ENCODE assay signal across 12 mouse cellular contexts in the genomic region with DNA sequence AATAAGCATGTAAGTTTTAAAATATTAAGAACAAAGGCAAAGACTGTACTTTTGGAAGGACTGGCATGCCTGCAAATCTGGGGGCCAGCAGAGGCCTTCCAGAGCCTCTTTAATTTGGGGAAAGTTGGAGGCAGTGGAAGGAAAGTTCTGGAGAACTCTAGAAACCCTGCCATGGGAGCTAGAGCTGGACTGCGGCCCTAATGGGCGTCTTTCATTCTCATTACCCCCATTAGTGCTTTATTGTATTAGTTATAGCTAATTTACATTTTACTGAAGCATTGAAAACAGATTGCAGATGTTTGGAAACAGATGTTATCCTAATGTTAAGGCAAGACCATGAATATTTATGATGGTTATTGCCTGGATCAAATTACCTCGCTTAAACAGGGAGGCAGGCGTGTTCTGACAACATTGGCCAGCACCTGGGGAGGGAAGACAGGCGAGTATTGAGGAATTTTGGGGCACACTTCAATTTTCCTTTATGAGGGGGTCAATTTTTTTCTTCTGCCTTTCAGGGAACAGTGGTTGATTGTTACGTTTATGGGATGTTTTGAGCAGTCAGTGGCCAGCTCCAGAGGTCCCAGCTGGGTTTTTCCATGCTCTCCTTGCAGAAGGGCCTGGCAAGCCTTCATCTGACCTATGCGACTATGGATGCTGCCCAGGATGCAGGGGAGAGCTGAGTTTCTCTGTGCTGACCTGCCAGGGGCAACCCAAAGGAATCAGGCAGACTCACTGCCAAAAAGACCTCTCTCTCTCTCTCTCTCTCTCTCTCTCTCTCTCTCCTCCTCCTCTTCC.
"Had no signal": no experiment of that assay in that cellular context is flagged by ENCODE, and none has a peak within 500 bp of the region (broad histone marks: within the 10 kb centered on the region; RNA-seq: fewer than 3 reads in every experiment).

No protein-coding gene starts in this region.

- H3K4me3 ChIP-seq: intestine, embryonic 15.5 days; midbrain, embryonic 13.5 days; myocyte; neural tube, embryonic 12.5 days had no signal

- H3K9ac ChIP-seq: intestine, embryonic 15.5 days; liver, embryonic 14.5 days; midbrain, embryonic 13.5 days; neural tube, embryonic 12.5 days had no signal

- H3K36me3 ChIP-seq: intestine, embryonic 15.5 days; midbrain, embryonic 13.5 days; neural tube, embryonic 12.5 days had no signal

- ATAC-seq: intestine, embryonic 15.5 days; midbrain, embryonic 13.5 days had no signal

- H3K4me1 ChIP-seq: intestine, embryonic 15.5 days; midbrain, embryonic 13.5 days had no signal

- H3K9me3 ChIP-seq: intestine, embryonic 15.5 days; neural tube, embryonic 12.5 days had no signal

- H3K4me2 ChIP-seq: intestine, embryonic 15.5 days; midbrain, embryonic 13.5 days; neural tube, embryonic 12.5 days had no signal

- DNase-seq: kidney, adult 8-10 months; kidney, postnatal 25 days; layer of hippocampus, postnatal 36 days; lung, adult 18-20 months; right cerebral cortex, postnatal 4 days; spleen, adult 18-20 months; thymus, postnatal 4 days had no signal

- H3K27me3 ChIP-seq: intestine, embryonic 15.5 days; midbrain, embryonic 13.5 days; neural tube, embryonic 12.5 days had no signal

- H3K27ac ChIP-seq: intestine, embryonic 15.5 days; liver, embryonic 14.5 days; midbrain, embryonic 13.5 days; neural tube, embryonic 12.5 days had no signal
